Comparison of ENCODE assay signal across 10 mouse cellular contexts in the genomic region with DNA sequence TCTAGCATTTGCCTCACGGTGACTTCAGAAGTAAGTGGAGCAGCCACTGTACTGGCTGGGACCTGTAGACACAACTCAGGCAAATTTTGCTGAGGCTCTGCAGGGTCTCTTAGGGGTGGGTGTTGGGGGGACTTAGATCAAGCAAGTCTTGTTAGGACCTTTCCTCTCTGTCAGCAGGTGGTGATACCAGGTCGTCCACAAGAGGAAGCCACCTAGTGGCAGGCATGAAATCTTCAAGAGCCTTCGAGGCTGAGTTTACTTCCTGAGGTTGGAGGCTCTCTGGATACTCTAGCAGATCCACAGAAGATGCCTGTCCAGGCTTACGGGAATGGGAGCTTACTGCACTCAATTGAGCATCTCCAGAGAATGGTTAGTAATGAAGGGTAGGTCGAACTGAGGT.
DNase-seq lines count a peak whose midpoint lies in the region; ATAC-seq and TF ChIP-seq lines count a peak whose summit lies in the region.
"Had no signal": no experiment of that assay in that cellular context is flagged by ENCODE, and none has a peak within 500 bp of the region (broad histone marks: within the 10 kb centered on the region; RNA-seq: fewer than 3 reads in every experiment).

No protein-coding gene starts in this region.

- TF ChIP-seq POLR2A in lung, adult 2 months (IDR thresholded peaks at IDR 0.05; ENCODE audit: borderline replicate concordance, extremely low read depth, low read depth, low read length), result no peak

- H3K4me3 ChIP-seq in lung, adult 2 months (replicated peaks; ENCODE audit: extremely low read depth, low read depth, low read length), result no peak overlapping the region
- H3K4me3 ChIP-seq: limb, embryonic 15.5 days had no signal

- ATAC-seq in inflammation-experienced regulatory T-cells, adult 6 months, result peak; percentile 43

- peak; percentile 26 for DNase-seq in adrenal gland, postnatal 10 days
- no peak for DNase-seq in adrenal gland, adult 8-10 months
- no peak for DNase-seq in lung, adult 2 months
- DNase-seq in lung, adult 18-20 months, result no peak
- DNase-seq in thymus, postnatal 10 days (ENCODE audit: low spot score in 2 of 2), result peak; percentile 53 to 64
- DNase-seq in cerebellum, adult 11-12 months, result no peak
- no peak for DNase-seq in gastrocnemius, adult 8-10 months (ENCODE audit: low spot score in 2 of 2)
- DNase-seq: cerebellum, postnatal 36 days had no signal

- TF ChIP-seq CTCF in lung, adult 2 months (IDR thresholded peaks at IDR 0.05; ENCODE audit: insufficient read depth, low read length), result peak; percentile 45

- 44% methylated on average over 5 of the region's 5 CpGs for WGBS in lung, adult 2 months

- H3K4me1 ChIP-seq in lung, adult 2 months (ENCODE audit: control insufficient read depth, insufficient read depth, low read length), result no peaks in the 10 kb centered on the region
- H3K4me1 ChIP-seq: limb, embryonic 15.5 days had no signal

Comparison
In these comparisons a context has a peak if more than half of its experiments do, and no peak if none do; other contexts are left out.
1. DNase-seq: peak in adrenal gland, postnatal 10 days (single experiment) and thymus, postnatal 10 days (2 of 2); none in adrenal gland, adult 8-10 months (single experiment), lung, adult 2 months (single experiment), lung, adult 18-20 months (0 of 2), cerebellum, adult 11-12 months (single experiment) and gastrocnemius, adult 8-10 months (0 of 2).